Mouse (Mus musculus): ENCODE data around the gene Evl.

- no peak for TF ChIP-seq POLR2A (IDR thresholded peaks at IDR 0.05; ENCODE audit: borderline replicate concordance, extremely low read depth, low read depth, low read length)
- no peak for TF ChIP-seq CTCF (IDR thresholded peaks at IDR 0.05; ENCODE audit: insufficient read depth, low read length)
Measured at GRCm38 (mm10) chr12:108715854-108716253, 161.3 kb downstream of the Evl start.

Measured in lung, adult 2 months (tissue).